Mouse (Mus musculus) erythroblast, embryonic 14.5 days (primary cell): ENCODE measurements around the gene Ppie.

Experiments used
- GATA1 ChIP-seq: IDR thresholded peaks from 2 replicates; pipeline ENCODE4 v1.6.1; 2012; ENCODE audit warnings: low read length, inconsistent platforms, mixed read lengths
- TAL1 ChIP-seq: IDR thresholded peaks from 3 replicates; pipeline ENCODE4 v1.6.1; 2012; ENCODE audit warnings: low read length, inconsistent platforms, mixed read lengths

- TF ChIP-seq GATA1: no peak
- TF ChIP-seq TAL1: no peak
Measured at GRCm38 (mm10) chr4:123183239-123184056, 43.7 kb upstream of the Ppie start.
